Mouse (Mus musculus): ENCODE data around the gene Txnrd1. TPM values are rescaled to one million over a fixed set of nuclear protein-coding genes. Genes with fewer than 3 reads are reported as not detected.
A peak's percentile ranks its signal among the peaks of the same experiment; 100 is the strongest.

The Txnrd1 gene
- polyA plus RNA-seq, 1 experiment from 2014 or later, result 174 TPM

GRCm38 (mm10) chr10:82858032-82858680 is 24.4 kb downstream of the Txnrd1 start:
- no peaks in the 10 kb centered on the region for H3K9me3 ChIP-seq
- ATAC-seq (replicated peaks), result no peak
- peak overlapping the region; percentile 63 for H3K4me3 ChIP-seq
- 47% methylated on average over 10 of the region's 10 CpGs for WGBS
- no peaks in the 10 kb centered on the region for H3K27me3 ChIP-seq
- peak overlapping the region; percentile 76 for H3K4me2 ChIP-seq (replicated peaks)
- H3K27ac ChIP-seq (replicated peaks), result no peak overlapping the region
- H3K9ac ChIP-seq (replicated peaks), result 0 out of 2 replicates have a peak overlapping the region, but pooled peaks have one; percentile 80
- peaks cover 24% of the 10 kb centered on the region for H3K4me1 ChIP-seq
- no peaks in the 10 kb centered on the region for H3K36me3 ChIP-seq

DNA sequence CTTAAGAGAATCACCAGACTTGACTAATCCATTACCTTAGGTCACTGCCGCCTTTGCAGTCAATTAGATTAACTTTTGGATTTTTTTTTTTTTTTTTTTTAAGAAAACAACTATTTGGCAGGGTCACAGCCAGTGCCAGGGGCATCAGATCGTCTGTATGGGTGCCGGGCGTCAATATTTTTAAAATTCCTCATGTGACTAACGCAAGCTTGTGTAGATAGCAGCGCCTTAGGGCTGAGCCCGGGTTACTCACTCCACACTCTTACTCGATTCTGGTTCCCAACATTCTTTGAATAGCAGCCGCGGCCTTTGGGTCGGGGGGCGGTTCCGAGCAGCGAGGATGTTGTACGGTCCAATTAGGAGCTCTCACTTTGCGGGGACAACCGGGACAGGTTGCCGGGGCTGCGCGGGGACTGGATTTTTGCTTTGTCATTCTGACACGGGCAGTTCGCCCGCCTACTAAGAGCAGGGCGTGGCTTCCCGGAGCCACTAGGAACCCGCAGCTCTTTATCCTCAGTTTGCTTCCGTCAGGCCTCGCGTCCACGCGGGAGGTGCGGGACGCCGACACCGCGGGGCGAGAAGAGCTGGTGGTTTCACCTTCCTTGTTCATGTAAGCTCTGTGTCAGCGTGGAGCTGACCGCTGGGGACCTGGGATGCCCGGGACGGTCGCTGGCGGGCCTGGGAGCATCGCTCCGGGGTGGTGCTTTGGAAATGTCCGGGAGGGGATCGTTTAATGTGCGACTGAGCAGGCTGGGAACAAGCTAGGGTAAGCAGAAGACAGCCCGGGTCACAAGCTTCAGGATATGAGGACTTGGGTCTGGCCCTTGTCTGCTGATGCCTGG is 25.2 kb downstream of the Txnrd1 start:
- Histone ChIP-seq H3K27me3 (no peaks in the 10 kb centered on the region), H3K36me3 (0 out of 2 replicates have a peak, but pooled peaks cover 4% of the 10 kb centered on the region), H3K4me3 (peak overlapping the region; percentile 63), H3K4me2 (replicated peaks) (peak overlapping the region; percentile 76), H3K4me1 (peaks cover 32% of the 10 kb centered on the region), H3K27ac (replicated peaks) (peak overlapping the region; percentile 89), H3K9ac (replicated peaks) (peak overlapping the region; percentile 80), H3K9me3 (no peaks in the 10 kb centered on the region)
- peak; percentile 83 for ATAC-seq (replicated peaks)
- WGBS, result 1% methylated on average over 49 of the region's 49 CpGs

DNA sequence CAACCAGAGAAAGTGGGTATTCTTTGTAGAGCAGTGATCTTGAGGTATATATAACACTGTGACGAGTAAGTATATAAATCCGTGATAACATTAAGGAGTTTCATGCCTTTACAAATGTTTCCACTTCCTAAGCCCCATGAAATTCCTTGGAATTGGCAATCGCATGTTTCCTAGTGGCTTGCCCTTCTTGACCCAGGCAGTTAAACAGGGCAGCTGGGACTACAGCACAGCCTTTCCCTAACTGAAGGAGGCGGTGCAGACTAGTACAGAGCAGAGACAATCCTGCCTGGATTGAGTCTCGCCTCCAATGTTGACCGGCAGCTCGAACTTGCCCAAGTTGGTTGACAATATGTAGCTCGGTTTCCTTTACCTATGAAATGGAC is 25.8 kb downstream of the Txnrd1 start:
- WGBS, result 0% methylated on average over 8 of the region's 8 CpGs

DNA sequence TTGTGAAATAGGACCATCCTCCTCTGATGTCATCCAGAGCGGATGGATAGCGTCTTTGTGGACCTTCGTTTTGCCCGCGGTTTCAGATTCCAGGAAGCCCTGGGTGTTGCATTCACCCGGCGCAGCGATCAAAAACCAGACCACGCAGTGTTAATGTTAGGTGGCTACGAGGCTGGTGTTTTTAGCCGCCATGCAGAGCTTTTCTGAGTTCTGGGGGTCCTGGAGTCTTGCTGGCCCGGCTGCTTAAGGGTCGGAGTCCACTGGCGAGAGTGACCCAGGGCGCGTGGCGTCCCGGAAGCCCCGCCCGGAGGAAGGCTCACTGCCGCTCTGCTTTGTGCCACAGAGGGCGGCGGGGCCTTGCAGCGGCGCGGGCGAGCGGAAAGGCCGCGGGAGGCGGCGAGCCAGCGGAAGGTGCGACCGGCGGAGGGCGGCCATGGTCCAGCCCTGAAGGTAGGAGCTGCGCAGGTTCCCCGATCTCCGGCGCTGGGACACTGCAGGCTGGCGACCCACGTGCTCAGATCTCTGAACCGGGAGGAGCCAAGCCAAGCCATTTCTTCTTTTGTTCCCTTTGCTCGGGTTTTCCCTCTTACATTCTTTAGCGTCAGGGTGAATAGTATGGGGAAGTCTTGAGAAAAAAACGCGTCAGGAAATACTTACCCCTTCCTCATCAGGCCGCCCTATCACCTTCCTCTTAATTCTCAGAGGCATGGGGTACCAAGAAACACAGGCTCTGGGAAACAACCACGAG is 26.6 kb downstream of the Txnrd1 start:
- under 1% methylated on average over 50 of the region's 50 CpGs for WGBS
- Histone ChIP-seq H3K27ac (replicated peaks) (peak overlapping the region; percentile 89), H3K4me1 (peaks cover 35% of the 10 kb centered on the region), H3K9me3 (no peaks in the 10 kb centered on the region), H3K36me3 (peaks cover 15% of the 10 kb centered on the region), H3K4me2 (replicated peaks) (peak overlapping the region; percentile 76), H3K27me3 (no peaks in the 10 kb centered on the region), H3K9ac (replicated peaks) (peak overlapping the region; percentile 77), H3K4me3 (peak overlapping the region; percentile 63)
- ATAC-seq (replicated peaks), result peak; percentile 55

More for the DNA sequence above, 25.8 kb downstream of the Txnrd1 start:
- Histone ChIP-seq H3K4me3 (peak overlapping the region; percentile 63), H3K9me3 (no peaks in the 10 kb centered on the region), H3K4me1 (peaks cover 35% of the 10 kb centered on the region), H3K4me2 (replicated peaks) (peak overlapping the region; percentile 76), H3K27ac (replicated peaks) (peak overlapping the region; percentile 89), H3K36me3 (peaks cover 10% of the 10 kb centered on the region), H3K9ac (replicated peaks) (peak overlapping the region; percentile 80), H3K27me3 (no peaks in the 10 kb centered on the region)
- peak; percentile 62 for ATAC-seq (replicated peaks)

DNA sequence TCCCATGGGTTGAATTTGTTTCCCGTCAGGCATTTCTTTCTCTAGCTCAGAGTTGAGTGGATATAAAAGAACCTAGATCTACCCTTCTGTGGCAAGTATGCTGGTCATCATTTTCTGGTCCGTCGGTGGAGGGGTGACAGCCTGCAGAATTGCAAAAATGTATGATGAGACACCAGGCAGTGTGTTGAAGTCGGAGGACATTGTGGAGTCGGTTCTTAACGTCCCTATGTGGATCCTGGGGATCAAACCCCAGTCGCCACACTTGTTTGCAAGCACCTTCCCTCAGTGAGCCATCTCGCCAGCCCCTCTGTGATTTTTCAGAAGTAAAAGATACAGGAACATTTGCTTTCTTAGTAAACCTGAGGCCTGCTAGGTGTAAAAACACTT is 27.2 kb downstream of the Txnrd1 start:
- peak overlapping the region; percentile 76 for H3K4me2 ChIP-seq (replicated peaks)
- H3K36me3 ChIP-seq, result peaks cover 15% of the 10 kb centered on the region
- H3K27me3 ChIP-seq, result no peaks in the 10 kb centered on the region
- 1% methylated on average over 8 of the region's 8 CpGs for WGBS
- ATAC-seq (replicated peaks), result no peak
- peak overlapping the region; percentile 89 for H3K27ac ChIP-seq (replicated peaks)
- H3K4me1 ChIP-seq, result peaks cover 36% of the 10 kb centered on the region
- peak overlapping the region; percentile 63 for H3K4me3 ChIP-seq
- H3K9me3 ChIP-seq, result no peaks in the 10 kb centered on the region
- H3K9ac ChIP-seq (replicated peaks), result peak overlapping the region; percentile 77

DNA sequence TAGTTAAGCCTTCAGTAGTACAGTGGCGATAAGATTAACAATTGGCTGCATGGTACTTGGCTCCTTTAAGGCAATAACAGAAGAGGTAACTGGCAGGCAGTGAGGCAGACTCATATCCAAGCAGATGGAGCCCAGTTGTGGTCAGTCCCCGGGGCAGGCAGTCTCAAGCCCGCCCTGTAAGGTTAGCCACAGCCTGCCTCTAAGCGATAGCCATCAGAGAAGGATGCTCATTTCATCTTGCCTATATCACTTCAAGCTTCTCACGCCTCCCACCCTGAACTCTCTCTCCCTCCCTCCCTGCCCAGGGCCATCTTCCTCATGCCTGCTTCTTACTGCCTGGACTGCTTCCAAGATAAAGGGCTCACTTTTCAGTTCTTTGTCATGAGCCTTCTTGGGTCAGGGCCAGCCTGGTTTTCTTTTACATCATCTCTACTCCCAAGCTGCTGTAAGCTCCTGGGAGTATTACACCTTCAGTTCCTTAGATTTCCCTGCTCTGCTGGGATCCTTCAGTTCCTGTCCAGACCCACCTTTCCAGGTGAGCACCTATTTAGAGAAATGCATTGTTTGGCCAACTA is 29.4 kb downstream of the Txnrd1 start:
- peaks cover 15% of the 10 kb centered on the region for H3K36me3 ChIP-seq
- WGBS, result 49% methylated on average over 5 of the region's 5 CpGs
- no peak overlapping the region for H3K4me3 ChIP-seq
- H3K27me3 ChIP-seq, result no peaks in the 10 kb centered on the region
- H3K4me1 ChIP-seq, result peaks cover 41% of the 10 kb centered on the region
- no peak overlapping the region for H3K27ac ChIP-seq (replicated peaks)
- no peaks in the 10 kb centered on the region for H3K9me3 ChIP-seq
- H3K4me2 ChIP-seq (replicated peaks), result peak overlapping the region; percentile 3; the same call in 1 of the 2 replicates
- ATAC-seq (replicated peaks), result no peak
- no peak overlapping the region for H3K9ac ChIP-seq (replicated peaks)

GRCm38 (mm10) chr10:82863827-82864226 is 30.1 kb downstream of the Txnrd1 start:
- Histone ChIP-seq H3K4me3 (no peak overlapping the region), H3K36me3 (peaks cover 15% of the 10 kb centered on the region), H3K9me3 (no peaks in the 10 kb centered on the region), H3K9ac (replicated peaks) (no peak overlapping the region), H3K27me3 (no peaks in the 10 kb centered on the region), H3K4me1 (peaks cover 41% of the 10 kb centered on the region), H3K4me2 (replicated peaks) (no peak overlapping the region), H3K27ac (replicated peaks) (no peak overlapping the region)
- WGBS, result 56% methylated on average over 7 of the region's 7 CpGs
- no peak for ATAC-seq (replicated peaks)

DNA sequence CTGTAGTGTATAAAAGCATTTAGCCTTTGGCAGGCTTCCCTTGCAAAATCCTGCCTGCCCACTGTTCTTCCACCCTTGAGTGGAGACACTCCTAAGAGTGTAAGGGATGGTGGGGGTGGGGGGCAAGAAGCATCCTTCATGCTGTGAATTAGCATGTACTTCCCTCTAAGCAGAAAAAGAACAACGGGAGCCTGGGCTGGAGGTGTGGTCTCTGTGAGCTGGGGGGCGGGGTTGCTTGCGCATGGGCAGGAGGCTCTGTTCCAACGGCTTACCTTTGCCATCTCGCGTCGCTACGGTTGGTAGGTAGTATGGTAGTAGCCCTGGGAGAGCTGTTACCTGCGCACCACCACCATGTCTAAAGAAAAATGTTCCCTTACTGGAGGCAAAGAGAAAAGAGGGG is 32.6 kb downstream of the Txnrd1 start, which contains the start of gene Eid3:
TSS of gene Eid3 (plus strand) at position 271 of the 400 bp plus-strand sequence.
- Histone ChIP-seq H3K4me2 (replicated peaks) (no peak within 1 kb of the TSS), H3K9me3 (no peaks in the 10 kb centered on the region), H3K4me3 (no peak within 1 kb of the TSS), H3K27me3 (no peaks in the 10 kb centered on the region), H3K9ac (replicated peaks) (no peak within 1 kb of the TSS), H3K36me3 (peaks cover 17% of the 10 kb centered on the region), H3K27ac (replicated peaks) (no peak within 1 kb of the TSS), H3K4me1 (peaks cover 35% of the 10 kb centered on the region)
- 59% methylated on average over 9 of the region's 9 CpGs for WGBS
- ATAC-seq (replicated peaks), result no peak

DNA sequence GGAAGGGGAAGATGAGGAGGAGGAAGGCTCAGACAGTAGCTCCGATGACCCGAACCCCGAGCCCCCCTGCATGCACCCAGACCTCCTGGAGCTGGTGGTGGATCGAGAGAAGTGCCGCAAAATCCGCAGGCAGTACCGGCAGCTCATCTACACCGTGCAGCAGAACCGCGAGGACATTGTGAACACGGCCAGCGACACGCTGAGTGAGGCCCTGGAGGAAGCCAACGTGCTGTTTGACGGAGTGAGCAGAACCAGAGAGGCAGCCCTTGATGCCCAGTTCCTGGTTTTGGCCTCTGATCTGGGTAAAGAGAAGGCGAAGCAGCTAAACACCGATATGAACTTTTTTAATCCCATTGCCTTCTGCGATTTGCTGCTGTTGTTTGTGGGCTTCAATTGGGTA is 33.1 kb downstream of the Txnrd1 start:
- H3K27ac ChIP-seq (replicated peaks), result no peak overlapping the region
- H3K4me2 ChIP-seq (replicated peaks), result no peak overlapping the region
- no peaks in the 10 kb centered on the region for H3K9me3 ChIP-seq
- 83% methylated on average over 18 of the region's 18 CpGs for WGBS
- peaks cover 17% of the 10 kb centered on the region for H3K36me3 ChIP-seq
- ATAC-seq (replicated peaks), result no peak
- no peak overlapping the region for H3K4me3 ChIP-seq
- no peaks in the 10 kb centered on the region for H3K27me3 ChIP-seq
- no peak overlapping the region for H3K9ac ChIP-seq (replicated peaks)
- peaks cover 30% of the 10 kb centered on the region for H3K4me1 ChIP-seq

DNA sequence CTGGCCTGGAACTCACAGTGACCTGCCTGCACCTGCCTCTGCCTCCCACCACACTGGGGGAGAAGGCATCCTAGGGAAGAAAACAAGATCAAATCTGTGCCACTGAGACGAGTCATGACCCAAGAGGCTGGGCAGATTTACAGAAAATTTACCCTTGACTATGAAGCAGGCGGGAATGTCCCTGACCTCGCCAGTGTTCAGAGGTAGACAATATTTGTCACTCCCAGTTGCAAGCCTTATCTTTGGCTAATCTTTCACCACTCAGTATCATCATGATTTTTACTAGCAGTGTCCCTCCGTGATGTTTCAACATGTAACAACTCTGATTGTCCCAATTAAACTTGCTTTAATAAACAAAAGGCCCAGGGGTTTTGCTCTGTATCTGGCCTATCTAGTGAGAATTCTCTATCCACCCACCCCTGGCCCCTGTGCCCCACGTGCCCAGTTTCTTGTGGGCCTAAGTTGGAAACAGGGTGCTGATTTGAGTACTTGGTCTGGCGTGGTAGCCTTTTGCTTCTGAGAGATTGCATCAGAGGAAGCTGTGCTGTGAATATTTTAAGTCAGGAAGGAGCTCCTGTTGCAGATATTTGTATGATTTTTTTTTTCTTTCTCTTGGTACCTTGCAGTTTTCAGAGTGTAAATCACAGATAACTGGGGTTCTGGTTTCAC is 34.8 kb downstream of the Txnrd1 start:
- Histone ChIP-seq H3K27me3 (no peaks in the 10 kb centered on the region), H3K4me2 (replicated peaks) (no peak overlapping the region), H3K4me3 (no peak overlapping the region), H3K27ac (replicated peaks) (no peak overlapping the region), H3K36me3 (peaks cover 17% of the 10 kb centered on the region), H3K9me3 (no peaks in the 10 kb centered on the region), H3K9ac (replicated peaks) (no peak overlapping the region), H3K4me1 (peaks cover 13% of the 10 kb centered on the region)
- no peak for ATAC-seq (replicated peaks)
- 84% methylated on average over 6 of the region's 6 CpGs for WGBS

DNA sequence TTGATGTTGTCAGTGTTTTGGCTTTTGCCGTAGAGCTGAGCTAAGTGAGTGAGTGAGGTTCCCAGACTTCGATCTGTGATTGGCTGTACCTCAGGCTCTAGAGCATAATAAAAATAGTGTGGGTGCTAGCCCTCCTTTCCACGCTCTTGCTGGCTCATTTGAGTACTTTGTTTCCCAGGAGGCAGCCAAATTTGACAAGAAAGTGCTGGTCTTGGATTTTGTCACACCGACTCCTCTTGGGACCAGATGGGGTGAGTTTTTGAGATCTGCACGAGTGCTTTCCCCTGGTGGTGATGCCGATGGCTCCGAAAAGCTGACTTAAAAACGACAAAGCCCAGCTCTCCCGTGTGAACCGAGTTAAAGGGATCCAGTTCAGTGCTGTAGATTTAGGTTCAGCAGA is 41.7 kb downstream of the Txnrd1 start:
- no peak overlapping the region for H3K27ac ChIP-seq (replicated peaks)
- no peak for ATAC-seq (replicated peaks)
- no peaks in the 10 kb centered on the region for H3K9me3 ChIP-seq
- peaks cover 59% of the 10 kb centered on the region for H3K36me3 ChIP-seq
- 87% methylated on average over 10 of the region's 10 CpGs for WGBS
- H3K4me1 ChIP-seq, result no peaks in the 10 kb centered on the region; the same call in 1 of the 2 replicates
- H3K9ac ChIP-seq (replicated peaks), result no peak overlapping the region
- H3K4me2 ChIP-seq (replicated peaks), result no peak overlapping the region
- H3K4me3 ChIP-seq, result no peak overlapping the region
- H3K27me3 ChIP-seq, result no peaks in the 10 kb centered on the region

Data from forebrain, embryonic 15.5 days (tissue).